Mouse (Mus musculus) heart, adult 2 months (tissue): ENCODE measurements around the gene Slc4a4. TPM values are rescaled to one million over a fixed set of nuclear protein-coding genes. Genes with fewer than 3 reads are reported as not detected.

Experiments used
- DNase-seq, 2 experiments: peaks; one replicate each; pipeline ENCODE4 v3.0.0; 2021
- H3K27ac ChIP-seq: fragments of 200-600 bp; 2 replicates; pipeline ENCODE4 v1.8.1; 2022
- H3K27me3 ChIP-seq: fragments of 200-500 bp; 2 replicates; pipeline ENCODE4 v1.6.1; 2012; ENCODE audit warnings: mild to moderate bottlenecking, low read length, inconsistent platforms, mixed read lengths; ENCODE audit not compliant: control insufficient read depth, insufficient read depth
- H3K36me3 ChIP-seq: fragments of 200-500 bp; 2 replicates; pipeline ENCODE4 v1.6.1; 2012; ENCODE audit warnings: low read length, inconsistent platforms; ENCODE audit not compliant: control insufficient read depth, insufficient read depth
- H3K4me1 ChIP-seq: fragments of 200-500 bp; 2 replicates; pipeline ENCODE4 v1.6.1; 2011; ENCODE audit warnings: low read length; ENCODE audit not compliant: control insufficient read depth, insufficient read depth
- H3K4me3 ChIP-seq: fragments of 200-600 bp; 2 replicates; pipeline ENCODE4 v1.8.1; 2022
- H3K79me2 ChIP-seq: fragments of 200-500 bp; replicated peaks from 2 replicates; pipeline ENCODE4 v1.6.1; 2012; ENCODE audit warnings: mild to moderate bottlenecking, inconsistent platforms, low read length, moderate library complexity, mixed read lengths; ENCODE audit not compliant: control insufficient read depth, insufficient read depth
- H3K9ac ChIP-seq: fragments of 200-500 bp; 2 replicates; pipeline ENCODE4 v1.6.1; 2012; ENCODE audit warnings: low read depth, mild to moderate bottlenecking, control low read depth, inconsistent platforms, low read length, mixed read lengths
- CTCF ChIP-seq: fragments of 200-600 bp; IDR thresholded peaks from 2 replicates; pipeline ENCODE4 v1.8.1; 2022; ENCODE audit warnings: antibody characterized with exemption, mild to moderate bottlenecking, moderate library complexity
- EP300 ChIP-seq: fragments of 200-500 bp; IDR thresholded peaks from 2 replicates; pipeline ENCODE4 v1.6.1; 2011; ENCODE audit warnings: low read depth, low read length, control low read depth; ENCODE audit not compliant: insufficient read depth
- POLR2A ChIP-seq: fragments of 200-500 bp; IDR thresholded peaks from 2 replicates; pipeline ENCODE4 v1.6.1; 2011; ENCODE audit warnings: mild to moderate bottlenecking, low read depth, low read length, control low read depth; ENCODE audit not compliant: insufficient read depth
- WGBS: fragments of 180-500 bp; shearing (Covaris S2); methylation state at CpG from one replicate; pipeline ENCODE4 v1.1.7; 2018; 5-methylcytosine and 5-hydroxymethylcytosine counted together
- intact Hi-C: fragments of 180-260 bp; cut with DNase I; formaldehyde crosslinking; loops from one replicate; pipeline ENCODE4 v1.15.1; 2025
- polyA plus RNA-seq: library from polyadenylated mRNA; depleted of rRNA; stranded (reverse); fragments of >200 nt; gene quantifications from 2 replicates; pipeline ENCODE4 v1.2.3, GENCODE M21; 2012
- total RNA-seq, 2 experiments: library from RNA; stranded (reverse); gene quantifications; 2 replicates each; pipeline ENCODE4 v1.2.3; 2021

Gene Slc4a4
- total and polyA plus RNA-seq, 3 experiments, result 4.9 to 25.5 (median 19.4) TPM

DNA sequence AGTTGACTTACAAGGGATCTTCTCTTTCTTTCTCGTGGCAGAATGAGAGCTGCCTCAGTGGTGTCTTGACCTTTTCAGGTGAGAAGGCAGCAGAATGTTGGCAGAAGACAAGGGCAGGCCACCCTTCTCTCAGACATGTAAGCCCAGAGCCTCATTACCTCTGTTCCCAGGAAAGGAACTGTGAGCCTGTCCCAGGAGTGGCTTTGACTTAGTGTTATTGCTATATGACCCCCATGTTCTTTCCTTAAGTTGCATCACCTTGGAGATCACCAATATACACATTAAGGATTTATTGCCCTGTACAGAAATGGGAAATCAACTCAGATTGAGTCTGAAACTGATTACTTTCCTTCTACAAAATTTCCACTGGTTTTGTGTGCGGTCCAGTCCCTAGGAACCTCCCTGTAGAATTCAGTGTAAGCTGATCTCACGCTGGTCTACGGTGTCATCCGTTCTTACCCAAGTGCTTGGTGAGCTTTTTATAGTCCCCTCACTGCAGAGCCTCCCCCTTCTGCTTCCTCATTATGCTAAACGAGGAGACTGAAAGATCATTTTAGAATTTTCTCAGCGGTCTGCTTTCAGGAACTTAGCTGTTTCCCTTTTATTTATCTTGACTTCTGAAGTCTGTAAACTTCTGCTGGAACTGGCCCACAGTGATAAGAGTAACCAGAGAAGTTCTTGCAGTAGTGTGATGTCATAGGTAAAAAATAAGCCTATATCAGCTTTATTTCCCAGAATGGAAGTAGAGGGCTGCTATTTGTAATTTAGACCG, 94.8 kb downstream of the Slc4a4 start:
- WGBS, result 5% methylated on average over 8 of the region's 8 CpGs
- H3K36me3 ChIP-seq, result no peaks in the 10 kb centered on the region; the same call in 1 of the 2 replicates
- peak overlapping the region; percentile 84 for H3K27ac ChIP-seq
- H3K9ac ChIP-seq, result no peak overlapping the region
- TF ChIP-seq POLR2A (peak; percentile 26; the same call in 1 of the 2 replicates), CTCF (no peak)
- peak in 1 of 2 experiments; percentile 32 for DNase-seq
- H3K27me3 ChIP-seq, result no peaks in the 10 kb centered on the region
- intact Hi-C loops, result loop anchor here (5.0 kb wide), 1 partner anchor 49 kb away; no protein-coding TSS in a partner anchor
- H3K4me1 ChIP-seq, result peaks cover 7% of the 10 kb centered on the region
- no peaks in the 10 kb centered on the region for H3K79me2 ChIP-seq
- peak overlapping the region; percentile 18; the same call in 1 of the 2 replicates for H3K4me3 ChIP-seq

- intact Hi-C loops, result loop anchor here (5.0 kb wide), 1 partner anchor 50 kb away; no protein-coding TSS in a partner anchor
- H3K4me3 ChIP-seq, result peak overlapping the region; percentile 18; the same call in 1 of the 2 replicates
- peaks cover 5% of the 10 kb centered on the region for H3K4me1 ChIP-seq
- H3K79me2 ChIP-seq, result no peaks in the 10 kb centered on the region
- WGBS, result 47% methylated on average over 3 of the region's 3 CpGs
- no peak overlapping the region for H3K9ac ChIP-seq
- H3K27me3 ChIP-seq, result no peaks in the 10 kb centered on the region
- no peaks in the 10 kb centered on the region; the same call in 1 of the 2 replicates for H3K36me3 ChIP-seq
- TF ChIP-seq EP300 (no peak), CTCF (no peak), POLR2A (no peak)
- H3K27ac ChIP-seq, result peak overlapping the region; percentile 84
- DNase-seq, result no peak
Measured at GRCm38 (mm10) chr5:88982040-88982736, 95.6 kb downstream of the Slc4a4 start.

GRCm38 (mm10) chr5:88983170-88983569, 96.6 kb downstream of the Slc4a4 start:
- Histone ChIP-seq H3K36me3 (no peaks in the 10 kb centered on the region; the same call in 1 of the 2 replicates), H3K27ac (no peak overlapping the region), H3K9ac (no peak overlapping the region), H3K79me2 (no peaks in the 10 kb centered on the region), H3K4me1 (peaks cover 5% of the 10 kb centered on the region), H3K4me3 (no peak overlapping the region), H3K27me3 (no peaks in the 10 kb centered on the region)
- DNase-seq, result no peak
- 94% methylated on average over 2 of the region's 2 CpGs for WGBS
- TF ChIP-seq POLR2A (no peak), EP300 (no peak), CTCF (no peak)
- intact Hi-C loops, result loop anchor here (5.0 kb wide), 1 partner anchor 51 kb away; no protein-coding TSS in a partner anchor

DNA sequence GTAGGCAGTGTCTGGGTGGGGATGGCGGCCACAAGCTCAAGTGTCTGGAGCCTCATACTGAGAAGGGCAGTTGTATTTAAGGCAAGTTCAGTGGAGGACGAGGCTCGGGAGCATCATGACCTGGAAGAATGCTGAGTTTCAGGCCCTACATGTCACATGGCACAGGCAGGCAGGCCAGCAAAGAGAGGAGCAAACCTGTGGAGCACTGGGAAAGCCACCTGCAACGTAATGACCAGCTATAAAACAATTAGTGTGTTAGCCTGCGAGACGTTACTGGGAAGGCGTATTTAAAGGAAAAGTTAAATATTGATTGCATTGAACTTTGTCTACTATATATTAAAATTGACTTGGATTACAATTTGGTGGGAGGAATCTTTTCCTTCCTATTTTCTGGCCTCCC, 97.0 kb downstream of the Slc4a4 start:
- no peak overlapping the region for H3K4me3 ChIP-seq
- WGBS, result 90% methylated on average over 7 of the region's 7 CpGs
- H3K79me2 ChIP-seq, result no peaks in the 10 kb centered on the region
- H3K4me1 ChIP-seq, result peaks cover 5% of the 10 kb centered on the region
- intact Hi-C loops, result loop anchor here (5.0 kb wide), 1 partner anchor 51 kb away; no protein-coding TSS in a partner anchor
- no peak overlapping the region for H3K9ac ChIP-seq
- no peak for DNase-seq
- H3K27ac ChIP-seq, result no peak overlapping the region
- TF ChIP-seq CTCF (no peak), EP300 (no peak), POLR2A (no peak)
- no peaks in the 10 kb centered on the region; the same call in 1 of the 2 replicates for H3K36me3 ChIP-seq
- no peaks in the 10 kb centered on the region for H3K27me3 ChIP-seq

GRCm38 (mm10) chr5:88989018-88989417, 102.4 kb downstream of the Slc4a4 start:
- no peak overlapping the region for H3K4me3 ChIP-seq
- no peak for TF ChIP-seq POLR2A
- no peak for TF ChIP-seq EP300
- no peaks in the 10 kb centered on the region for H3K36me3 ChIP-seq
- no peak overlapping the region for H3K27ac ChIP-seq
- DNase-seq, result no peak
- H3K9ac ChIP-seq, result no peak overlapping the region
- H3K79me2 ChIP-seq, result no peaks in the 10 kb centered on the region
- intact Hi-C loops, result no loop called here
- no peaks in the 10 kb centered on the region for H3K4me1 ChIP-seq
- no peaks in the 10 kb centered on the region for H3K27me3 ChIP-seq
